Mouse (Mus musculus) C2C12 (cell line): ENCODE results near the gene Gtf2i.

Experiments used
- CTCF ChIP-seq: IDR thresholded peaks from one replicate; pipeline ENCODE4 v1.5.1; 2011; ENCODE audit not compliant: control insufficient read depth, insufficient read depth, insufficient read length
- FOSL1 ChIP-seq: IDR thresholded peaks from one replicate; pipeline ENCODE4 v1.8.0; 2011; ENCODE audit warnings: mild to moderate bottlenecking, low read length; ENCODE audit not compliant: poor library complexity, insufficient read depth, severe bottlenecking
- MAX ChIP-seq: IDR thresholded peaks from one replicate; pipeline ENCODE4 v1.6.1; 2011; ENCODE audit warnings: mild to moderate bottlenecking, control low read depth
- MYOG ChIP-seq: IDR thresholded peaks from one replicate; pipeline ENCODE4 v1.6.1; 2011; ENCODE audit not compliant: control insufficient read depth, insufficient read length; ENCODE audit errors: extremely low read depth
- USF1 ChIP-seq: IDR thresholded peaks from one replicate; pipeline ENCODE4 v1.6.1; 2011; ENCODE audit warnings: low read depth, mild to moderate bottlenecking, control low read depth, moderate library complexity

DNA sequence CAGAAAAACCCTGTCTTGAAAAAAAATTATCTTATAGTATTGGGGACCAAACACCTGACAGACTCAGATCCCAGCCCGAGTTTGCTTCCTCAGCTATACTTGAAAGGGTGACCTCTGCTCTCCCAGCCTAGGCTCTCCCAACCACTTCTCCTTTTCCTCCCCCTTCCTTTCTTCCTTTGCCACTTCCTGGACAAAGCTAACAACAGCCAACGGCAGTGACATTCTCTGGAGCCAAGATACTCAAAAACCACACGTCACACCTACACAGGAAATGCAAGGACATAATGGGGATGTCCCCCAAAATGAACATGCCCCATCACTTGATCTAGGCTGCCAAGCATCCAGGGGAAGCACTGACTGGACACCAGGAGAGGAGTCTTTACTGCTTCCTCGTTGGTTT lies 56.2 kb downstream of the Gtf2i start:
- no peak for TF ChIP-seq USF1
- TF ChIP-seq CTCF: no peak
- no peak for TF ChIP-seq MAX
- no peak for TF ChIP-seq MYOG
- no peak for TF ChIP-seq FOSL1
